Mouse (Mus musculus) hindbrain, embryonic 10.5 days (tissue): Measurements from ENCODE around the gene Tead1. TPM values are rescaled to one million over a fixed set of nuclear protein-coding genes. Genes with fewer than 3 reads are reported as not detected.

Experiments
- DNase-seq: peaks from one replicate; pipeline ENCODE4 v3.0.0-alpha.2; 2017; ENCODE audit warnings: low spot score
- H3K27ac ChIP-seq: fragments of 300-500 bp; sonication (generic); 2 replicates; pipeline ENCODE4 v1.5.1; 2016; ENCODE audit warnings: mild to moderate bottlenecking, moderate library complexity
- H3K27me3 ChIP-seq: fragments of 300-500 bp; sonication (generic); 2 replicates; pipeline ENCODE4 v1.6.1; 2016; ENCODE audit warnings: mild to moderate bottlenecking; ENCODE audit not compliant: poor library complexity, insufficient read depth, severe bottlenecking
- H3K36me3 ChIP-seq: fragments of 300-500 bp; sonication (generic); 2 replicates; pipeline ENCODE4 v1.6.1; 2016; ENCODE audit warnings: mild to moderate bottlenecking, moderate library complexity
- H3K4me1 ChIP-seq: fragments of 300-500 bp; sonication (generic); replicated peaks from 2 replicates; pipeline ENCODE4 v1.6.1; 2016; ENCODE audit warnings: mild to moderate bottlenecking
- H3K4me3 ChIP-seq: fragments of 300-500 bp; sonication (generic); 2 replicates; pipeline ENCODE4 v1.5.1; 2016; ENCODE audit warnings: mild to moderate bottlenecking, moderate library complexity
- H3K9me3 ChIP-seq: fragments of 300-500 bp; sonication (generic); 2 replicates; pipeline ENCODE4 v1.6.1; 2016; ENCODE audit warnings: mild to moderate bottlenecking, moderate library complexity
- WGBS: fragments of 180-500 bp; shearing (Covaris S2); methylation state at CpG from one replicate; pipeline ENCODE4 v1.1.7; 2016; 5-methylcytosine and 5-hydroxymethylcytosine counted together
- polyA plus RNA-seq: library from polyadenylated mRNA; unstranded; fragments of >200 nt; fragmentation: Nextera tagmentation; extraction: Ambion mirVana; gene quantifications from 2 replicates; pipeline ENCODE4 v1.2.1, GENCODE M21; 2016

Tead1 gene
- 17.8 and 20.6 TPM in 2 replicates for polyA plus RNA-seq

GRCm38 (mm10) chr7:112679171-112679512 lies at the start of gene Tead1:
Gene Tead1 (plus strand): TSS chr7:112679318.
- H3K9me3 ChIP-seq = no peaks in the 10 kb centered on the region
- DNase-seq = peak; percentile 95
- H3K4me1 ChIP-seq = peaks cover 49% of the 10 kb centered on the region
- 2% methylated on average over 57 of the region's 57 CpGs for WGBS
- peak within 1 kb of the TSS; percentile 98 for H3K27ac ChIP-seq
- peak within 1 kb of the TSS; percentile 84 for H3K4me3 ChIP-seq
- H3K27me3 ChIP-seq = peaks cover 3% of the 10 kb centered on the region
- H3K36me3 ChIP-seq = no peaks in the 10 kb centered on the region

GRCm38 (mm10) chr7:112634505-112635213 lies 44.5 kb upstream of the Tead1 start:
- no peak for DNase-seq
- H3K27me3 ChIP-seq = no peaks in the 10 kb centered on the region

GRCm38 (mm10) chr7:112635936-112636335 lies 43.2 kb upstream of the Tead1 start:
- H3K36me3 ChIP-seq = no peaks in the 10 kb centered on the region
- H3K27me3 ChIP-seq = no peaks in the 10 kb centered on the region
- WGBS = 89% methylated on average over 2 of the region's 2 CpGs
- no peak overlapping the region for H3K27ac ChIP-seq
- DNase-seq = no peak
- no peaks in the 10 kb centered on the region for H3K4me1 ChIP-seq
- no peak overlapping the region for H3K4me3 ChIP-seq
- H3K9me3 ChIP-seq = peaks cover 9% of the 10 kb centered on the region; the same call in 1 of the 2 replicates

More at GRCm38 (mm10) chr7:112634505-112635213, 44.5 kb upstream of the Tead1 start:
- H3K4me3 ChIP-seq = no peak overlapping the region
- peaks cover 9% of the 10 kb centered on the region; the same call in 1 of the 2 replicates for H3K9me3 ChIP-seq
- no peaks in the 10 kb centered on the region for H3K4me1 ChIP-seq
- WGBS = 90% methylated on average over 10 of the region's 10 CpGs
- H3K27ac ChIP-seq = no peak overlapping the region
- no peaks in the 10 kb centered on the region for H3K36me3 ChIP-seq

- Histone ChIP-seq H3K9me3 (no peaks in the 10 kb centered on the region), H3K4me1 (peaks cover 11% of the 10 kb centered on the region; the same call in 1 of the 2 replicates), H3K36me3 (no peaks in the 10 kb centered on the region), H3K27me3 (no peaks in the 10 kb centered on the region), H3K27ac (no peak overlapping the region), H3K4me3 (no peak overlapping the region)
- no peak for DNase-seq
- WGBS = 93% methylated on average over 6 of the region's 6 CpGs
Observed at GRCm38 (mm10) chr7:112643866-112644543, 35.1 kb upstream of the Tead1 start.

- H3K27me3 ChIP-seq = no peaks in the 10 kb centered on the region
- no peaks in the 10 kb centered on the region for H3K36me3 ChIP-seq
- H3K27ac ChIP-seq = no peak overlapping the region
- H3K4me3 ChIP-seq = no peak overlapping the region
- no peak for DNase-seq
- H3K4me1 ChIP-seq = peaks cover 11% of the 10 kb centered on the region; the same call in 1 of the 2 replicates
- H3K9me3 ChIP-seq = no peaks in the 10 kb centered on the region
- WGBS = 85% methylated on average over 6 of the region's 6 CpGs
Observed at GRCm38 (mm10) chr7:112644701-112645100, 34.4 kb upstream of the Tead1 start.

- Histone ChIP-seq H3K9me3 (no peaks in the 10 kb centered on the region), H3K36me3 (no peaks in the 10 kb centered on the region), H3K27ac (no peak overlapping the region), H3K4me1 (peaks cover 11% of the 10 kb centered on the region; the same call in 1 of the 2 replicates), H3K4me3 (no peak overlapping the region), H3K27me3 (no peaks in the 10 kb centered on the region)
- no peak for DNase-seq
- 89% methylated on average over 2 of the region's 2 CpGs for WGBS
Observed at GRCm38 (mm10) chr7:112645724-112646123, 33.4 kb upstream of the Tead1 start.

GRCm38 (mm10) chr7:112647417-112647816 lies 31.7 kb upstream of the Tead1 start:
- no peak overlapping the region for H3K27ac ChIP-seq
- H3K27me3 ChIP-seq = no peaks in the 10 kb centered on the region
- 95% methylated on average over 4 of the region's 4 CpGs for WGBS
- H3K36me3 ChIP-seq = no peaks in the 10 kb centered on the region
- no peaks in the 10 kb centered on the region for H3K9me3 ChIP-seq
- no peak for DNase-seq
- no peak overlapping the region for H3K4me3 ChIP-seq
- H3K4me1 ChIP-seq = no peaks in the 10 kb centered on the region

GRCm38 (mm10) chr7:112656141-112656662 lies 22.9 kb upstream of the Tead1 start:
- Histone ChIP-seq H3K36me3 (no peaks in the 10 kb centered on the region), H3K27me3 (no peaks in the 10 kb centered on the region), H3K4me3 (no peak overlapping the region), H3K27ac (no peak overlapping the region), H3K9me3 (no peaks in the 10 kb centered on the region), H3K4me1 (peaks cover 18% of the 10 kb centered on the region)
- no peak for DNase-seq
- 55% methylated on average over 9 of the region's 9 CpGs for WGBS

- Histone ChIP-seq H3K36me3 (no peaks in the 10 kb centered on the region), H3K4me3 (no peak overlapping the region), H3K9me3 (no peaks in the 10 kb centered on the region), H3K27ac (no peak overlapping the region), H3K4me1 (peaks cover 36% of the 10 kb centered on the region), H3K27me3 (no peaks in the 10 kb centered on the region)
- WGBS = 87% methylated on average over 3 of the region's 3 CpGs
- DNase-seq = no peak
Observed at GRCm38 (mm10) chr7:112658939-112659338, 20.2 kb upstream of the Tead1 start.

GRCm38 (mm10) chr7:112659816-112660215 lies 19.3 kb upstream of the Tead1 start:
- peaks cover 36% of the 10 kb centered on the region for H3K4me1 ChIP-seq
- H3K27ac ChIP-seq = no peak overlapping the region
- WGBS = 42% methylated on average over 5 of the region's 5 CpGs
- H3K27me3 ChIP-seq = no peaks in the 10 kb centered on the region
- no peaks in the 10 kb centered on the region for H3K9me3 ChIP-seq
- no peaks in the 10 kb centered on the region for H3K36me3 ChIP-seq
- no peak overlapping the region for H3K4me3 ChIP-seq
- DNase-seq = no peak

- 25% methylated on average over 1 of the region's 1 CpGs for WGBS
- Histone ChIP-seq H3K27me3 (no peaks in the 10 kb centered on the region), H3K4me3 (no peak overlapping the region), H3K27ac (0 out of 2 replicates have a peak overlapping the region, but pooled peaks have one; percentile 46), H3K4me1 (peaks cover 36% of the 10 kb centered on the region), H3K36me3 (no peaks in the 10 kb centered on the region), H3K9me3 (no peaks in the 10 kb centered on the region)
- no peak for DNase-seq
Observed at GRCm38 (mm10) chr7:112660325-112660724, 18.8 kb upstream of the Tead1 start.

- H3K27ac ChIP-seq = peak overlapping the region; percentile 72
- WGBS = 70% methylated on average over 12 of the region's 12 CpGs
Observed at GRCm38 (mm10) chr7:112662398-112663313, 16.5 kb upstream of the Tead1 start.

More at GRCm38 (mm10) chr7:112662398-112663313, 16.5 kb upstream of the Tead1 start:
- H3K27me3 ChIP-seq = no peaks in the 10 kb centered on the region
- no peak for DNase-seq
- no peaks in the 10 kb centered on the region for H3K36me3 ChIP-seq
- 0 out of 2 replicates have a peak overlapping the region, but pooled peaks have one; percentile 9 for H3K4me3 ChIP-seq
- H3K9me3 ChIP-seq = no peaks in the 10 kb centered on the region
- H3K4me1 ChIP-seq = peaks cover 31% of the 10 kb centered on the region
